Mouse (Mus musculus) small intestine, adult 2 months (tissue): ENCODE data around the gene Tnfsf11. TPM values are rescaled to one million over a fixed set of nuclear protein-coding genes. Genes with fewer than 3 reads are reported as not detected.
A peak's percentile ranks its signal among the peaks of the same experiment; 100 is the strongest.

Experiments used
- H3K27ac ChIP-seq: fragments of 200-500 bp; 2 replicates; pipeline ENCODE4 v1.5.1; 2012; ENCODE audit warnings: low read depth, low read length, control low read depth, inconsistent platforms; ENCODE audit not compliant: insufficient read depth
- H3K27me3 ChIP-seq: fragments of 200-500 bp; 2 replicates; pipeline ENCODE4 v1.6.1; 2012; ENCODE audit warnings: mild to moderate bottlenecking, moderate library complexity, low read length, inconsistent platforms; ENCODE audit not compliant: control insufficient read depth, insufficient read depth
- H3K36me3 ChIP-seq: fragments of 200-500 bp; 2 replicates; pipeline ENCODE4 v1.6.1; 2012; ENCODE audit warnings: mild to moderate bottlenecking, low read length, control low read depth, inconsistent platforms; ENCODE audit not compliant: control insufficient read depth, insufficient read depth
- H3K4me1 ChIP-seq: fragments of 200-500 bp; 2 replicates; pipeline ENCODE4 v1.6.1; 2012; ENCODE audit warnings: low read length, inconsistent platforms, mixed read lengths; ENCODE audit not compliant: control insufficient read depth, insufficient read depth, insufficient read length
- H3K4me3 ChIP-seq: fragments of 200-500 bp; 2 replicates; pipeline ENCODE4 v1.5.1; 2012; ENCODE audit warnings: low read depth, mild to moderate bottlenecking, control low read depth, inconsistent platforms, low read length, moderate library complexity
- CTCF ChIP-seq: fragments of 200-500 bp; IDR thresholded peaks from 2 replicates; pipeline ENCODE4 v1.5.1; 2012; ENCODE audit warnings: low read depth, mild to moderate bottlenecking, control low read depth, inconsistent platforms, low read length, moderate library complexity, mixed read lengths; ENCODE audit not compliant: insufficient replicate concordance, insufficient read length; ENCODE audit errors: extremely low read depth
- POLR2A ChIP-seq: fragments of 200-500 bp; IDR thresholded peaks from 2 replicates; pipeline ENCODE4 v1.6.1; 2012; ENCODE audit warnings: low read depth, mild to moderate bottlenecking, control low read depth, inconsistent platforms, low read length, moderate library complexity
- WGBS: fragments of 180-500 bp; shearing (Covaris S2); methylation state at CpG from one replicate; pipeline ENCODE4 v1.1.7; 2018; 5-methylcytosine and 5-hydroxymethylcytosine counted together
- polyA plus RNA-seq: library from polyadenylated mRNA; depleted of rRNA; stranded (reverse); fragments of >200 nt; gene quantifications from 2 replicates; pipeline ENCODE4 v1.2.3, GENCODE M21; 2012

The Tnfsf11 gene
- polyA plus RNA-seq, 1 experiment = 0.38 TPM

GRCm38 (mm10) chr14:78287906-78288800 lies 19.7 kb downstream of the Tnfsf11 start:
- Histone ChIP-seq H3K27ac (no peak overlapping the region), H3K36me3 (no peaks in the 10 kb centered on the region), H3K27me3 (no peaks in the 10 kb centered on the region), H3K4me1 (no peaks in the 10 kb centered on the region), H3K4me3 (no peak overlapping the region)
- TF ChIP-seq CTCF (no peak), POLR2A (no peak)
- WGBS = 40% methylated on average over 7 of the region's 7 CpGs

- Histone ChIP-seq H3K27ac (no peak overlapping the region), H3K4me1 (no peaks in the 10 kb centered on the region), H3K27me3 (no peaks in the 10 kb centered on the region), H3K4me3 (no peak overlapping the region), H3K36me3 (no peaks in the 10 kb centered on the region)
- TF ChIP-seq POLR2A (no peak), CTCF (no peak)
- WGBS = 58% methylated on average over 5 of the region's 5 CpGs
These were observed 21.8 kb downstream of the Tnfsf11 start for GRCm38 (mm10) chr14:78286011-78286548.

GRCm38 (mm10) chr14:78282490-78282889 lies 25.4 kb downstream of the Tnfsf11 start:
- Histone ChIP-seq H3K27me3 (no peaks in the 10 kb centered on the region), H3K4me3 (no peak overlapping the region), H3K4me1 (no peaks in the 10 kb centered on the region), H3K36me3 (no peaks in the 10 kb centered on the region), H3K27ac (no peak overlapping the region)
- TF ChIP-seq CTCF = no peak
- TF ChIP-seq POLR2A = no peak
- 78% methylated on average over 11 of the region's 11 CpGs for WGBS

- TF ChIP-seq CTCF = no peak
- no peak for TF ChIP-seq POLR2A
- WGBS = 78% methylated on average over 18 of the region's 18 CpGs
- Histone ChIP-seq H3K27me3 (no peaks in the 10 kb centered on the region), H3K4me1 (no peaks in the 10 kb centered on the region), H3K36me3 (no peaks in the 10 kb centered on the region), H3K4me3 (no peak overlapping the region), H3K27ac (no peak overlapping the region)
These were observed 31.4 kb downstream of the Tnfsf11 start for GRCm38 (mm10) chr14:78276395-78276930.

- Histone ChIP-seq H3K36me3 (no peaks in the 10 kb centered on the region), H3K27me3 (no peaks in the 10 kb centered on the region), H3K4me3 (no peak overlapping the region), H3K27ac (no peak overlapping the region), H3K4me1 (no peaks in the 10 kb centered on the region)
- 87% methylated on average over 5 of the region's 5 CpGs for WGBS
- TF ChIP-seq CTCF (no peak), POLR2A (no peak)
These were observed 33.0 kb downstream of the Tnfsf11 start for GRCm38 (mm10) chr14:78274851-78275250.

- WGBS = 85% methylated on average over 9 of the region's 9 CpGs
- Histone ChIP-seq H3K4me3 (no peak overlapping the region), H3K4me1 (no peaks in the 10 kb centered on the region), H3K27ac (no peak overlapping the region), H3K27me3 (no peaks in the 10 kb centered on the region), H3K36me3 (no peaks in the 10 kb centered on the region)
- TF ChIP-seq POLR2A (no peak), CTCF (no peak)
These were observed 33.7 kb downstream of the Tnfsf11 start for GRCm38 (mm10) chr14:78274146-78274545.

- Histone ChIP-seq H3K4me3 (no peak overlapping the region), H3K36me3 (no peaks in the 10 kb centered on the region), H3K27me3 (no peaks in the 10 kb centered on the region), H3K27ac (no peak overlapping the region), H3K4me1 (no peaks in the 10 kb centered on the region)
- whole genome bisulfite sequencing = 69% methylated on average over 7 of the region's 7 CpGs
- TF ChIP-seq CTCF = peak; percentile 52; the same call in 1 of the 2 replicates
- no peak for TF ChIP-seq POLR2A
These were observed 34.3 kb downstream of the Tnfsf11 start for GRCm38 (mm10) chr14:78273571-78273970.
